Mouse (Mus musculus) thymus, postnatal 14 days (tissue): ENCODE measurements around the gene Tmem189.
"Not testable (repeated sequence)": the region's sequence is repeated elsewhere in the genome, so short reads cannot be mapped to it uniquely, and the experiment has no call there.

Experiments
- DNase-seq: peaks from one replicate; pipeline ENCODE4 v3.0.0; 2021

Tmem189 gene

DNA sequence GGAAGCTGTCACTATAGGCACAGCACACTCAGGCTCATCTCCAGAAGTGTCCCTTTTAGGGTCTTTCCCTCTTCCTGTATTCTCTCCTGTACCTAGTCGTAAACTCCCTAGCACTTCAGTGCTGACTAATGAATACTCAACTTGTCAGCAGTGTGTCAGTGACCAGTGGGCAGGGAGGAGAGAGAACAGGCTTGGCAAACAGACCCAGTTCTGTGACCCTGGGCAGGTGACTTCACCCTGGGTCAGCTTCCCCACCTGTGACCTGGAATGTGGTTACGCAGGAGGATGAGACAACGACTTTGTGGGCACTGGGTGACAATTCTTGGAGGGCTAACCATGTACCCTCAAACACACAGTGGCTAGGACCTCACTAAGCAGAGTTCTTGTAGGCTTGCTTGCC lies 72.6 kb downstream of the Tmem189 start:
- no peak for DNase-seq

DNA sequence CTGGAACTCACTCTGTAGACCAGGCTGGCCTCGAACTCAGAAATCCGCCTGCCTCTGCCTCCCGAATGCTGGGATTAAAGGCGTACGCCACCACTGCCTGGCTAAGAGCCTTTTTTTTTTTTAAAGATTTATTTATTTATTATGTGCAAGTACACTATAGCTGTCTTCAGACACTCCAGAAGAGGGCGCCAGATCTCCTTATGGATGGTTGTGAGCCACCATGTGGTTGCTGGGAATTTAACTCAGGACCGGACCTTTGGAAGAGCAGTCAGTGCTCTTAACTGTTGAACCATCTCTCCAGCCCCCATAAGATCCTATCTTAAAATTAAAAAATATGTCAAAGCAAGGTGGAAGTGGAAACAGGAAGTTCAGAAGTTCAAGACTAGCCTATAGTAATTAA lies 76.3 kb downstream of the Tmem189 start:
- not testable (repeated sequence) for DNase-seq

DNA sequence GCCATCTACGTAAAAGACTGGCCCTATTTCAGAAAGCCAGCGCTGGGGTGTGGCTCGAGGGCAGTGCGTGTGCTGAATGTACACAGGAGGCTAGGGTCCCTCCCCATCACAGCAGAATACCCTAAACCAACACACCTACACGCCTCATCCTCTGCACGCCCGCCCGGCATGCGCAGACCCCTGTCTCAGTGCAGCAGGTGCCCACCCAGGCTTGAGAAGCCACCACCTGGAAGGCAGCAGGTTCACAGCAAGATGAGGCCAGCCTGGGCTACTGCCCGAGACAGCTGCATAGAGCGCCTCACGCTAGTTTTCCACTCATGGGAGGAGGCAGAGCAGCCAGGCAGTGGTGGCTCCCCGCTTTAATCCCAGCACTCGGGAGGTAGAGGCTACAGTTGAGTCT lies 77.5 kb downstream of the Tmem189 start:
- no peak for DNase-seq

DNA sequence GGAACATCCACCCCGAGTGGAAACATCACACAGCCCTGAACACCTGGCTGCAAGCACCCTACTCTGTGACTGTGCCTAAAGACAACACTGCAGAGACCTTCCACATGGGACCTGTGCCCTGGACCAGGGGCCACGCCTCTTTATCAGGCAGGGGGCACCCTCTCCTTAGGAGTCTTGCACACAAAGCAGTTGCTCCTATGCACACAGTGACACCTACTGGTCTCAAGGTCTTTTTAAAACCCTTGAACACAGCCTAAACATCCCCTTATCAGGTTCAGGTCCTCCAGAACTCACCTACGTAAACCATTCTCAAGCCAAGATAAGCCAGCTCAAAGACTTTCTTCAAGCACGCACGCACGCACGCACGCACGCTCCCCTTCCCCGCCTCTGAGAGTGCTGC lies 78.3 kb downstream of the Tmem189 start:
- peak; percentile 32 for DNase-seq

DNA sequence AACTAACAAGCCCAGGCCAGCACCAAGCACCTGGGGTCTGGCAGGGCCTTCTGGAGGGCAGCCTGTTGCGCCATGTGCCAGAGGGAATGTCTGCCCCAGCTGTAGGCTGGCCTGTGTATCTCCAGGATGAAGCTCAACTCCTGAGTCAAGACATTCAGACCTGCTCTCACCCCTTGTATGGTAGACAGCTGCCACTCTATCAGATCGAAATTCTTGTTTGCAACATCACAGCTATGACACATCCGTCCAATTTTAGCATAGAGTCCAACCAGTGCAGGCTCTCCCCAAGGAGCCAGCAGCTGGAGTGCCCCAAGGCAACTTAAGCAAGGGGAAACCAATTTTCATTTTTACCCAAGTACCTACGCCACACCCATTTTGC lies 82.9 kb downstream of the Tmem189 start:
- no peak for DNase-seq

DNA sequence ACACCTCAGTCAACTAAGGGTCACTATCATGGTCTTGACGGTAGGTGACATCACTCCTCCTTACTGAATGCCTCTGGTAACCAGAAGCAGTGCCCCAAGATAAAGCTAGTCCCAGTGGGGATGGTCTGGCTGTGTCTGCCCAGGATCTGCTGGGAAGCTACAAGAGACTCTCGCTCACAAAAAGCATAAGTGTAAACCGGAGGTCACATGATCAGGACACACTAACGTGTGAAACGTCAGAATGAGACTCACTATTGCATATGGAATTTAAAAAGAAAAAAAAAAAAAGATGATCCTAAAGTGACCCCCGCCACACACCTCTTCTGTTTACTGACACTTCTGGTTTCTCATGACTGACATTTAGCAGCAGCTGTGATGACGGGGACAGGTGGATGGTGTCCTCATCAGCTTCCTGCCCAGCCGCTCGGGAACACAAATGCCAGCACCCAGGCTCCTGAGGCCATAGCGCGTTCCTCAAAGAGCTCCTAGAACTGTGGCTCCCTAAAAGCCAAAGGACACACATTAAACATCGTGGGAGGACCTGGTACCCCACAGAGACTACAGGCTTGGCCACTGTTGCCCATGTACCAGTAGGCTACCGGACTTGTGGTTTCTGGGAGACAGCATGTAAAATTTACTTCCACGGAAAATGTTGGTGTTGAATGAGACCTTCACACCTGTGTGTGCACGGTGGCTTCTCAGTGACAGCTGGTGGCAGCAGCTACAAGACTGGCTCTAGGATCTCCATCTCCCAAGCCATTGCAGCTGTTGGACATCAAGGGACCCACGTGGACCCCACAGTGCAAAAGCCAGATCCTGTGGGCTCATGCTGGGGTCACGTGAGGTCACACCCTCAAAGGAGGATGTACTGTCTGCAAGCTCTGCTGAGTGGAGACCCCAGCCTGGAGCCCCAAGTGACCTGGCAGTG lies 83.5 kb downstream of the Tmem189 start:
- DNase-seq, result no peak

DNA sequence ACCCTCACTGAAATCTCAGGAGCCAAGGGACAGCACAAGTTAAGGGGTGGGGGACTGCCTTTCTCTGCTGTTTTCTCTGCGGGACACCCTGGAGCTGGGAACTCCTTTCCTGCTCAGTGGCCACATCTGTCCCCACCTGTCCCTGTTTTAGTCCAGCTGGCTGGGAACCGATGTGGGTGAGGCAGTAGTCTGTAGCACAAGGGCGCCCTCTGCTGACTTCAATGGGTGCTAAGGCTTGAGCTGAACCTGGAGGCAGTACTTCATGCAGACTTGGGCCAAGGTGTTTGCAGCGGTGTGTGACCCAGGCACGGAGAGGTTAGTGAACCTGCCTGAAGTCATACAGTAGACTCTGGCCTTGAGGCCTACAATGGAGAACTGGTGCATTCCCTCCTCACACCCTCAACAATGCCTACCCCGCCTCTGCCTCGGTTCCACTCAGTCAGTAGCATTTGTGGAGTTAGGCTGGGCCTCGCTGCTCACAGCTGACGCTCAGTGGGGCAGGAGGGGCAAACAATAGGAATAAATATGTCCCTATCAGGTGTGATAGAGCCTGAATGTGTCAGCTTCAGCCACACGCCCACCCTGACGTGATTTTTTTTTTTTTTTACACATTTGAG lies 84.3 kb downstream of the Tmem189 start:
- DNase-seq, result peak; percentile 90

DNA sequence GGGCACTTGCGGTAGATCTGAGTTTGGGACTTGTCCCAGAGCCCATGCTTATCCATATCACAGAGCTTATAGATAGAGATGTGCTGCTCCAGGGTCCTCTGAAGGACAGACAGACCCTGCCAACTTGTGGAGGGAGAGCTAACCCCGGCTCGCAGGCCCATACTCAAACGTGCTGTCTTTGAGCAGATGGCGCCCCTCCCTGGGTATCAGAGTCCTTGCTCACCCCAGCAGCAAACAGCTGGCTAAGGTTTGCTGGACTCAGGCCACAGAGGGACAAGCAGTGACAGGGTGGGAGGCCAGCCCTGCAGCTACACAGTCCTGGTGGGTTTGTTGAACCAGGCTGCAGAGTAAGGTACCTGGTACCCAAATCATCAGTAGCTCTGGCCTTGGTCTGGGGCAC lies 86.6 kb downstream of the Tmem189 start:
- no peak for DNase-seq

DNA sequence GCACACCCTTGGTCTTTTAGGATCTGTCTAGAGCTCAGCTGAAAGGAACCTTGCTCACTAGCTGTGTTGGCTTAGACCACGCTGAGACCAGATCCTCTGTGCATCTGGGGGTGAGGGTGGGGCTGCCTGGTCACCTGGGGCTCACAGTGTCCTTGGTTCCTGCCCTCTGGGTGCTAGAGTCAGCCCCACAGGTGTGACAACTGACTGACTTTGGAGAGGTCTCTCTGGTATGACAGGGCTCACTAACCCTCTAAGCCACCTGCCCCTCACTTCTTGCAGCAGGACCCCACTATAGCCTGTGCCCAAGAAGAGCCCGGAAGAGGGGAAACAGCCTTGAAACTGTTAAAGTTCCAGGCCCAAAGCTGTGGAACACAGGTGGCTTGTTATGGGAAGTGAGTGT lies 87.3 kb downstream of the Tmem189 start:
- no peak for DNase-seq

DNA sequence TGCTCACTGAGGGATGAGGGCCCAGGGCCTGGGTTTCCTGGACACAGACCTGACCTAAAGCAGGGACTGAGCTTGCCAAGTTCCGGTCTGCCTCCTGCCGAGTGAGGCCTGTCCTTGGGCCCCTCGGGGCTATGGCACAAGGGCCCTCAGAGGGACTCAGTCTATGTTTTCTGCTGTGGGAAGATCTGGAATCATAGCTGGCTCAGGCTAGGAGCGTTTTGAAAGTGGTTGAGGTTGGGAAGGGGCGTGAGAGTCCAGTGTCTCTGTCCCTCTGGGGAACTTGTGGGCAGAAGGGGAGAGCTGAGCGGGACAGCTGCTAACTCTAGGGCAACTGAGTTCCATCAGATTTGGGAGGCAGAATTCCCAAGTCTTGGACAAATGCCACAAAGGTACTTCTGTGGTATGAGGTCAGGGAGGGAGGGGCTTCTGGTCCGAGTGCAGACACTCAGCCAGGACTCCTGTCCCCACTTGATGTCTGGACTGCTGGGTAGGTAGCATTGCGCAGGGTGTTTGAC lies 89.1 kb downstream of the Tmem189 start:
- DNase-seq, result no peak

DNA sequence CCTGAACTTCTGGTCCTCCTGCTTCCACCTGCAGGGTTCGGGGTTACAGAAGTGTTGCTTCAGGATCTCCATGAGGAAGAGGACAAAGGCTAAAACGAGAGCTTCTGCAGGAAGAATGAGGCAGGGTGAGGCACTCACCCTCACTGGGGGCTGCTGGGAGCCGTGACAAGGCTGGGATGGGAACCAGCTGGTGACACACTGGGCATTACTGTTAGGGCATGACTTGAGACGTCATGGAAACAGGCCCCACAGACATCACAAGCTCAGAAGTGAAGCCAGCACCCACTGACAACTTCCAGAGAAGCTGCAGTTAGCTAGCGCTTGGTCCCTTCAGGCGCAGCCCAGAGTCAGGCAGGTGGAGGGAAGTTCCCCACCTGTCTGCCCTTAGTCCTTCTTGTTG lies 89.7 kb downstream of the Tmem189 start:
- no peak for DNase-seq

DNA sequence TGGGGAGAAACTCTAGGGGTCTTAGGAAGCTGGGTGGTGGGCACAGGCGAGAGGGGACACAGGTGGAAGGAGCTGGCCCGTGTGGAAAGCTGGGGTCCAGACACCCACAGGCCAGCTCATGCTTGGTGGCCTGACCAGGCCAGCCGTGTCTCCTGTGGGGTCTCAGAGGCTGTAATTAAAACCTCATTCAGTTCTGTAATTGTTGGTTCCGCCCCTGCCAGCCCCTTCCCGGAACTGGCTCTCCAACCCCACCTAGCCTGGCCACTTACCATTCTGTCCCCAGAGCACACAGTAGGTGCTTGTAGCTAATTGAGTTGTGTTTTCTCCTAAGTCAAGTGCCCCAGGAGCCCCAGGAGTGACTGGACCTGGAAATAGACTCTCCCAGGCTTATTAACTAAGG lies 90.4 kb downstream of the Tmem189 start:
- DNase-seq, result no peak

DNA sequence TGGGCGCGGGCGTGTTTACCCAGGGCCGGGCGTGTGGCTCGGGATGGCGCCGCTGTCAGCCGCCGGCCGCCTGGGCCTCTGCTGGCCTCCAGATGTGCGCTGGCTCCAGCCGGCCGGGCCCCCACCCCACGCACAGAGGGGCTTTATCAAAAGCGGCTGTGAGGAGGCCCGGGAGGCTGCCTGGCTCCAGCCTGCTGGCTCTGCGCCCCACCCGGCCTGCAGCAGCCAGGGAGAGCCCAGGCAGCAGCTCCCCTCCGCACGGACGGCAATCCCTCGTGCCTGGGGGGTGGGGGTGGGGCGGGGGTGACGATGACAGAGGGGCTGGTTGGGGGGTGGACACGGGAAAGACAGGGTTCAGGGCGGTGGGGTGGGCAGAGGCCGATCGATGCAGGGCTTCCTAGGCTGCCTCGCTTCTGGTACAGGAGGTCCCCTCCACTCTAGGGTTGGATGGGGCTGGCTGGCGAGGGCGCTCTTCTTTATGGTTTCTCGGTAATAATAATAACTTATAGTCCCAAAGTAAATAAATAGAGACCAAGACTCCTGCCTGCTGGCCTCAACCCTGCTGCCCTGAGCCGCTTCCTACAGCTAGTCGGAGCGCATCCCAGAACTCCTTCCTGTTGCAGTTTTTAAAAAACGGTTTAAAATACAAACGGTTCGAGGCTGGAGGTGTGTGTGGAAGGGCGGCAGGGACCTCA lies 92.0 kb downstream of the Tmem189 start:
- DNase-seq, result no peak

DNA sequence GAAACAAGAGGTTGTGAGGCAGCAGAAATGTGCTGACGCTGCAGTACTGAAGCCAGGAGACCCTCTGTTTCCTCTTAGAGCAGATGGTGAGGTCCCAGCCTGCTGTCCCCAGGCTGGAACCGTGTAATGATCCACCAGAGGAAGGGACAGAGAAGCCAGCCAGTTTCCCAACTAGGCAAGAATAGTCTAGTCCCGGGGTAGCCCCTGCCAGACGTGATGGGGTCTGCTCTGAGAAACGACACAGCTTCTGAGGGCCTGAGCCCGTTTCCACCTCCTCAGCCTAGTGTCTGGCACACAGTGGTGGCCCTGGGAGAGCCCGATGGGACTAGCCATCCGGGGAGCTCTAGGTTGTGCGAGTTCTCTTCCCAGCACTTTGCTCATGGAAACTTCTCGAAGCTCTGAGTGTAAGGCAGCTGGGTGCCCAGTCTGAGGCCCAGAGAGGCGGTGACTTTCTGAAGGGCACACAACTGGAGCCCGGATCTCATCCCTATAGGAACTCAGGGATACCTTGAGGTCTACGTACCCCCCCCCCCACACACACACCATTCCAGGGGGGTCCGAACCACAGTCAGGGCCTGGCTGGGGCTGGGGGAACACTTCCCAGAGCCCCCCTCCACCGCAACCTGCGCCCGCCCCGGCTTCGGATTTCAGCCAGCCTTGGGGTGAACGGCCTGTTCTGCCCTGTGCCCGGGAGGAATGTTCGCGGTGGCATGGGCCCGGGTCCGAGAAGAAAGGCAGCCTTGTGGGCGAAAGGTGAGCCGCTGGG lies 92.7 kb downstream of the Tmem189 start:
- no peak for DNase-seq

DNA sequence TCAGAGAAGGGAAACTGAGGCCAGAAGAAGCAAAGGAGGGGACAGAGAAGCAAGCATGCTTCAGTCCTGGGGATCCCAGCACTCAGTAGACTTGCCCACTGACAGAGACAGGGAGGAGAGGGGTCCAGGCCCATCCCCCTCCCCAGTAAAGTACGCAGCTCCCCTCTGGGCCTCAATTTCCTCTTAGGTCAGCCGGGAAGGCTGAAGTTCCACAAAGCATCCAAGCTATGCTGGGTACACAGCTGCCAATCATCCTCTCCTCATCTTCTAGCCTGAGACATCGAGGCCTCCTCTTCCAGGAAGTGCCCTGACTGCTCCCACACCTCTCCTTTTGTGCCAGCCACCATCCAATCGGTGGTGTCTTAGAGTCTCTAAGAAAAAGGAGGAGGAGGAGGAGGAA lies 93.4 kb downstream of the Tmem189 start:
- DNase-seq, result no peak

DNA sequence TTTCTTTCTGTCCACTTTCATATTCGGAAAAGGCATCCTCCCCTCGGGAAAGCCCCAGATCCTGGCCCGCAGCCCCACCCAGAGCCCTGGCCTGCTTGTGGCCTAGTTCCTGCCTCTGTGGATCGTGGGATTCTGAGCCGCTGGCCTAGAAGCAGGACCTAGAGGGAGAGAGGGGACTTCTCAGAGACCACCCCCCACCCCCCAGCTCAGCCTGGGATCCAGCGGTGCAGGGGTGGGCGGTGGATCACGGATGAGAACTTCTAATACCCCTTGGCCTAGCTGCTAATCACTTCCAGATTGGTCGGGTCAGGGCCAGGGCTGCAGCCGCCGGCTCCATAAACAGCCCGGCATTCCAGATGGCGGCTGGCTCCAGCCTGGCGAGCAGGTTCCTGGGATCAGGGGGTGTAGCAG lies 93.9 kb downstream of the Tmem189 start:
- no peak for DNase-seq

DNA sequence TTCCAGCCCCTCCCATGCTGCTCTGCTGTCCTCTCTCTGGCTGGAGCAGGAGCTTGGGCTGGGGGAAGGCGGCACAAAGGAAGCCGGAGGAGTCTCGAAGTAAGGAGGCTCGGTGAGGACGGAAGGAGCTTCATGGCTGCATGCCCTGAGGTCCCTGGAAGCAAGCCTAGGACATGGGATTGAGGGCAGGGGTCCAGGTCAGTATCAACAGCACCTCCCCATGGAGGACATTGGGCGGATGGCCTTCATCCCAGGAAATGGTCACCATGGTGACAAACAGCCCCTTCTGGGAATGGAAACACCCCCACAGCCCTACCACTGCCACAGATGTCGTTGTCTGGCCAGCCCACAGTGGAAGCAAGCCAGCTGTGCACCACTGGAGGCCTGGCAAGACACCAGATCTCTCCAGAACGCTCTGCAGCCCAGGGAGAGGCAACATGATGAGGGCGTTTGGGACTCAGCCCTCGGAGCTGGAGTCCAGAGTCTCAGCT lies 95.1 kb downstream of the Tmem189 start:
- no peak for DNase-seq

DNA sequence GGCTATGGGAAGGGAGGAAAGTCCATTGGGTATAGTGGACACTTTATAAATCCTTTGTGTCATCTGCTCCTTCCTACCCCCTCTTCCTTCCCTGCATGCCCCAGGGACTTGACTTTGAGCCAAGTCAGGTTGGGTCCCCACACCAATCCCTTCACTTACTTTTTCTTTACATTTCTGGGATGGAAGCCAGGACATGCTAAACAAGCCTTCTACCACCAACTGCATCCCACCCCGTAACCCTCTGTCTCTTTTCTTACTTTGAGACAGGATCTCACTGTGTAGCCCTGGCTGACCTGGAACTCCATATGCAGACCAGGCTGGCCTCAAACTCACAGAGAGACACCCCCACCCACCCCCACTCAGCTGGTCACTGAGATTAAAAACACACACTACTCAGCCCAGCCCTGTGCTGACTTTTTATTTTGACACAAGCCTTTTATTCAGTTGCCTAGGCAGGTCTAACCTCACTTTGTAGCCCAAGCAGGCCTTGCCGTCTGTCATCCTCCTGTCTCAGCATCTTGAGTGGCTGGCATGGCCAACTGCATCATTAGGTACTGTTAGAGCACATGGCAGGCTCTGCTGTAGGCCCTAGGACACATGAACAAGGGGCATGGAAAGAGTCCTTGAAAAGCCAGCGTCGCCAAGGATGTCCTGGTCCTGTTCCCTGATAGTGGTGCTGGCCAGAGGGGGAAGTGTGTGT lies 95.9 kb downstream of the Tmem189 start:
- no peak for DNase-seq
